Mouse (Mus musculus): ENCODE data around the gene Dnaaf5. TPM values are rescaled to one million over a fixed set of nuclear protein-coding genes. Genes with fewer than 3 reads are reported as not detected.
A peak's percentile ranks its signal among the peaks of the same experiment; 100 is the strongest.

Dnaaf5 gene
- polyA plus RNA-seq, 1 experiment from 2014 or later, result 5.5 TPM

DNA sequence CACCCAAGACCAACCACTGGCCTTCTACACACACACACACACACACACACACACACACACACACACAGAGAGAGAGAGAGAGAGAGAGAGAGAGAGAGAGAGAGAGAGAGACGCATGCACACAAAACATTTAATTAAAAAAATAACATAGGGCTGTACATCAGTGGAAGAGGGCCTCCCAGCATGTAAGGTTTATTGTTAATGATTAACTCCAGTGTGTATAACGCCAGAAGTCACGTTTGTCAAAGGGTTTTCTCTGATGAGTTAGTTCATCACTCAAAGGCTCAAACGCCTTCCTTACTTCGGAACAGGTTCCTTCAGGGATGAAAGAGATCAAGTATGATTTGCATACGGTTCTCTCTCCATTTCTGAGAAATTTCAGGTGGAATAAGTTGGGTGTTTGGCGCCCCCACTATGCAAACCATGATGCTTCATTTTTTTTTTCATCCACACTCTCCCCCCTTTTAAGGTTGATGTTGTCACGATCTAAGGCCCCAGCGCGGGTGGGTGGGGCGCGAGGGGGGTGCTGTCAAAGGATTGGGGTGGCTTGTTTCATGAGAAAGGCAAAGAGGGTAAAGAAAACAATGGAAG lies 21.5 kb upstream of the Dnaaf5 start:
- Histone ChIP-seq H3K36me3 (peaks cover 6% of the 10 kb centered on the region; the same call in 1 of the 2 replicates), H3K4me3 (peak overlapping the region; percentile 54), H3K9ac (no peak overlapping the region), H3K4me1 (peaks cover 13% of the 10 kb centered on the region), H3K4me2 (peak overlapping the region; percentile 87), H3K9me3 (no peaks in the 10 kb centered on the region), H3K27me3 (peaks cover 13% of the 10 kb centered on the region), H3K27ac (no peak overlapping the region)
- WGBS, result 36% methylated on average over 12 of the region's 12 CpGs
- ATAC-seq (ENCODE audit: insufficient number of reproducible peaks, low FRiP score, low TSS enrichment, low read depth), result no peak

DNA sequence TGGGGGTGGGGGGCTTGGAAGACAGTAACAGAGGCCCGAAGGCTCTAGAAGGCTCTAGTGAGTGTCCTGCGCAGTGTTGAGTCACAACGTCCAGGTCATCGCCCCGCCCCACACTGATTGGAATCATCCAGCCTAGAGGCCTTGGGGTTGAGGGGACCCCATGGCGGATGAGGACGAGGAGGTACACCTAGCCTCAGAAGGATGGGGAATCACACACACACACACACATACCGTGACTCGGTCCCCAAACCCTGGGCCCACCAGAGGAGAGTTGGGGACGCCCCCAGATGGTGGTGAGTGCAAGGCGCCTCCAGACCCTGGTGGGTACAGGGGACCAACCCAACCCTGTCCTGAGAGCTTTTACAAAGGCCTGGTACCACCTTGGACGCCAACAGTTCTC lies 20.9 kb upstream of the Dnaaf5 start:
- ATAC-seq (ENCODE audit: insufficient number of reproducible peaks, low FRiP score, low TSS enrichment, low read depth), result 0 out of 2 replicates have a peak, but pooled peaks have one; percentile 32
- Histone ChIP-seq H3K4me1 (peaks cover 13% of the 10 kb centered on the region), H3K4me2 (peak overlapping the region; percentile 87), H3K9ac (peak overlapping the region; percentile 47), H3K9me3 (no peaks in the 10 kb centered on the region), H3K27me3 (peaks cover 13% of the 10 kb centered on the region), H3K36me3 (peaks cover 6% of the 10 kb centered on the region; the same call in 1 of the 2 replicates), H3K4me3 (peak overlapping the region; percentile 54), H3K27ac (no peak overlapping the region)
- 17% methylated on average over 11 of the region's 12 CpGs for WGBS

DNA sequence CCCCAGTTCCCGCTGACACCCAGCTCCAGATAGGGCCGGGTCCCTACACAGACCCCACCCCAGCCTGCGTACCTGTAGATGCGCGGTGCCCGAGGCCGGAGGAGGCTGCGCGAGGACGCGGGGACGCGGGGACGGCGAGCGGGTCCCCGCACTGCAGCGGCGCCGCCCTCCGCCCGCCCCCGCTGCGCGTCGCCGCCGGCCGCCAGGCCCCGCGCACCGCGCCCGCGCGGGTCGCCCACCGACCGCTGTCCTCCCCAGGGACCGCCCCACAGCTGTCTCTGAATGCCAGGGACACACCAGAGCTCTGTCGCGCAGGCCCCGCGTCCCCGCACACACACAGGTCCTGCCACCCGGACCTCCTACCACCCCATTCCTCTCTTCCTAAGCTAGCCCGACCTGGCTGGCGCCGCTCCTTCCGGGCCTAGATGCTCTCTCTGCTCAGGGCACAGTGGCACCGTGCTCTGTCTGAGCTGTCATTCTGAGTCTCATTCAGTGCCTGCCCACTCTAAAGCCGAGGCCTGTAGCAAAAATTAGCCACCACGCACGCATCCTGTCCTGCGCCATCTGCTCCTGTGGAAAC lies 20.4 kb upstream of the Dnaaf5 start:
- Histone ChIP-seq H3K9ac (peak overlapping the region; percentile 47), H3K9me3 (no peaks in the 10 kb centered on the region), H3K4me1 (peaks cover 13% of the 10 kb centered on the region), H3K4me3 (peak overlapping the region; percentile 54), H3K4me2 (peak overlapping the region; percentile 87), H3K27ac (no peak overlapping the region), H3K27me3 (peaks cover 13% of the 10 kb centered on the region), H3K36me3 (peaks cover 6% of the 10 kb centered on the region; the same call in 1 of the 2 replicates)
- peak; percentile 58; the same call in 1 of the 2 replicates for ATAC-seq (ENCODE audit: insufficient number of reproducible peaks, low FRiP score, low TSS enrichment, low read depth)
- WGBS, result 4% methylated on average over 51 of the region's 55 CpGs

DNA sequence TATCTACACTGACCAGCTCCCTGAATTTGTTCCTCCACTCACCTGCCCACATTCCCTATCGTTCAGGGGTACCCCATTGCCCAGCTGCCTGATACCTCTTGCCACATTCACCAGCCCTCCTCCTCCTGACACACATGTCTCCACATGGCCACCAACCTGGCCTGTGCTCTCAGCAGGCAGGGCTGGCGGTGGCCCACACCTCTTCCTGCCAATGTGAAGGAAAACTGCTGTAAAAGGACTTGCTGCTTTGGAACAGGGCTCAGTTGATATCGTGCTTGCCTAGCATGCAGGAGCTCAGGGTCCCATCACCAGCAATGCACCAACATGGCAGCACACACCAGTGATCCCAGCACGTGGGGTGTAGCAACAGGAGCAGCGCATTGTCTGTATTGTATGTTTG lies 19.7 kb upstream of the Dnaaf5 start:
- H3K27ac ChIP-seq, result no peak overlapping the region
- H3K36me3 ChIP-seq, result peaks cover 6% of the 10 kb centered on the region; the same call in 1 of the 2 replicates
- H3K27me3 ChIP-seq, result peaks cover 13% of the 10 kb centered on the region
- 75% methylated on average over 5 of the region's 5 CpGs for WGBS
- ATAC-seq (ENCODE audit: insufficient number of reproducible peaks, low FRiP score, low TSS enrichment, low read depth), result no peak
- no peak overlapping the region for H3K4me3 ChIP-seq
- H3K4me2 ChIP-seq, result no peak overlapping the region
- H3K4me1 ChIP-seq, result peaks cover 13% of the 10 kb centered on the region
- no peaks in the 10 kb centered on the region for H3K9me3 ChIP-seq
- H3K9ac ChIP-seq, result no peak overlapping the region

DNA sequence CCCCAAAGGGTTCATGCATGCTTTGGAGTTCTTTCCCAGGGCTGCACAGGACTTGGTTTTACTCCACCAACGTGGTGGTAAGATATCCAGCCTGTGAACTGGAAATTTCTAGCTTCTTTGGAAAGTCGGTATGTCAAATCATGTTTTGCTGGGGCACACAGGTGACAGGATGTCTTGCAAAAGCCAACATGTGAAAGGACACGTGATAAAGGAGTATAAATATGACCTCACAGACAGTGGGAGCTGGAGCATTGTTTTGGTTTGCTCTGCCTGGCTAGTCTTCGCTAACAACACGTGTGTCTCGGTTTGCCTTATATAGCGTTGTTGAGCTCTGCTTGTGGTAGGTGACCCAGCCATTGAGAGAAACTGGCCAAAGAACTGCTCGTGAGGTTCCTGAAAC lies 15.5 kb upstream of the Dnaaf5 start:
- no peak overlapping the region for H3K4me2 ChIP-seq
- no peak overlapping the region for H3K4me3 ChIP-seq
- H3K36me3 ChIP-seq, result no peaks in the 10 kb centered on the region
- no peak overlapping the region for H3K27ac ChIP-seq
- 79% methylated on average over 8 of the region's 8 CpGs for WGBS
- H3K27me3 ChIP-seq, result peaks cover 13% of the 10 kb centered on the region
- ATAC-seq (ENCODE audit: insufficient number of reproducible peaks, low FRiP score, low TSS enrichment, low read depth), result no peak
- no peaks in the 10 kb centered on the region for H3K9me3 ChIP-seq
- H3K9ac ChIP-seq, result no peak overlapping the region
- peaks cover 8% of the 10 kb centered on the region; the same call in 1 of the 2 replicates for H3K4me1 ChIP-seq

DNA sequence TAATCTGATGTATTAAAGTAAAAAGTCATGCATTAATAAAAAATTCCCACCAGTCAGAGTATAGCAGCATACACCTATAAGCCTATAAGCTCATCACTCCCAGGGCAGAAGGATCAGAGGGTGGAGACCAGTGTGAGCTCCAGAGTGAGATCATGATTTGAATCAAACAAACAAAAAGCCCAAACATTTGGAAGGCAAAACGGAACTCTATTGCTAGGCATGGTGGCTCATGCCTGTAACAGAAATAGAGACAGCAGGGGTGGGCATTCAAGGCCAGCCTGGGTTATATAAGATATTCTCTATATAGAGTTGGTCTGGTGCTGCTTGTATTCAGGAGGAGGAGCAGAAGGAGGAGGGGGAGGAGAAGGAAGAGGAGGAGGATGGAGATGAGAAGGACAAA lies 13.7 kb upstream of the Dnaaf5 start:
- peaks cover 3% of the 10 kb centered on the region; the same call in 1 of the 2 replicates for H3K4me1 ChIP-seq
- 55% methylated on average over 1 of the region's 1 CpGs for WGBS
- H3K27me3 ChIP-seq, result 0 out of 2 replicates have a peak, but pooled peaks cover 3% of the 10 kb centered on the region
- no peak overlapping the region for H3K9ac ChIP-seq
- no peak overlapping the region for H3K4me3 ChIP-seq
- H3K4me2 ChIP-seq, result no peak overlapping the region
- H3K9me3 ChIP-seq, result no peaks in the 10 kb centered on the region
- ATAC-seq (ENCODE audit: insufficient number of reproducible peaks, low FRiP score, low TSS enrichment, low read depth), result no peak
- no peak overlapping the region for H3K27ac ChIP-seq
- H3K36me3 ChIP-seq, result no peaks in the 10 kb centered on the region

DNA sequence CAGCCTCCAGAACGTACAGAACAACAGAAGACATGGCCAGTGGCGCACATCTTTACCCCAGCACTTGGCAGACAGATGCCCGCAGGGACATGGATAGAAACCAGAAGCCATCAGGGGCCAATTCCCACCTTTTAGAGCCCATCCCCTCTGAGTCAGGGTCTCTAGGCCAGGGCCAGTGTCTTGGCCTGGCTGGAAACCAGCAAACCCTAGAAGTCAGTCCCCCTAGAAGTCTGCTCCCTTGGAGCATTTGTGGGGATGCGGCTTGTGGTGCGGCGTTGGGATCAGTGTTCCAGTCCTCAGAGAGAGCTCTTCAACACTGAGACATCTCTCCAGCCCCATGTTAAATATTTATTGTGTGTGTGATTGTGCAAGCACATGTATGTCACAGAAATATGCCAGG lies 12.8 kb upstream of the Dnaaf5 start:
- no peak overlapping the region for H3K27ac ChIP-seq
- no peak overlapping the region for H3K4me2 ChIP-seq
- no peak overlapping the region for H3K4me3 ChIP-seq
- peaks cover 3% of the 10 kb centered on the region; the same call in 1 of the 2 replicates for H3K4me1 ChIP-seq
- no peak overlapping the region for H3K9ac ChIP-seq
- no peak for ATAC-seq (ENCODE audit: insufficient number of reproducible peaks, low FRiP score, low TSS enrichment, low read depth)
- WGBS, result 87% methylated on average over 6 of the region's 6 CpGs
- H3K36me3 ChIP-seq, result no peaks in the 10 kb centered on the region
- no peaks in the 10 kb centered on the region for H3K9me3 ChIP-seq
- no peaks in the 10 kb centered on the region for H3K27me3 ChIP-seq

DNA sequence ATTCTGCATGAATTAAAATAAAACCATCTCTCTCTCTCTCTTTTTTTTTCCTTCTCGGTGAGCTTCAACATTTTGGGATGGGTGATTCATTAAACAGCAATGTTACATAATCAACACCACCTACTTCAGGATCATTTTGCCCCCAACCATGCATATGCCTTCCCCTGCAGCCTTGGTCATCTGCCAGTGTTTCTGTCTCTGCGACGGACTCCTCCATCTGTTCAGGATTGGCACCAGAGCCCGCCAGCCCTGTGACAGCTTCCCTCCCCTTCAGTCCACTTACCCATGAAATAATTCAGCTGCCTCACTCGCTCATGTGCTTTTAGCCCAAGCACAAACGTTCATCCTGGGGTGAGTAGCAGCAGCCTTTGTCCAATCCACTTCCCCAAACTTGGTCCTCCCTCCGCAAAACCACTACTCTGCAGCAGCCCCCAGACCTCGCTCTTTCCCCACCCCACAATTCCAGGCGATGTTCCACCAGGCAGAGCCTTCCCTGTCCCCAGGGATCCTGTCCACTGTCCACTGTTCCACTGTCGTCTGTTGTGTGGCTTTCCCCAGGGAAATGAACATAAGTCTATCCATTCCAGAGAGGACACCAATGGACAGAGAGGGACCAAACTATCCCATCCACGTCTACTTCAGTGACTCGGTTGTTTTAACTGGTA lies 11.6 kb upstream of the Dnaaf5 start:
- Histone ChIP-seq H3K27me3 (no peaks in the 10 kb centered on the region), H3K4me3 (no peak overlapping the region), H3K9ac (no peak overlapping the region), H3K36me3 (no peaks in the 10 kb centered on the region), H3K4me1 (peaks cover 3% of the 10 kb centered on the region; the same call in 1 of the 2 replicates), H3K27ac (no peak overlapping the region), H3K4me2 (no peak overlapping the region), H3K9me3 (no peaks in the 10 kb centered on the region)
- 63% methylated on average over 12 of the region's 12 CpGs for WGBS
- ATAC-seq (ENCODE audit: insufficient number of reproducible peaks, low FRiP score, low TSS enrichment, low read depth), result no peak

DNA sequence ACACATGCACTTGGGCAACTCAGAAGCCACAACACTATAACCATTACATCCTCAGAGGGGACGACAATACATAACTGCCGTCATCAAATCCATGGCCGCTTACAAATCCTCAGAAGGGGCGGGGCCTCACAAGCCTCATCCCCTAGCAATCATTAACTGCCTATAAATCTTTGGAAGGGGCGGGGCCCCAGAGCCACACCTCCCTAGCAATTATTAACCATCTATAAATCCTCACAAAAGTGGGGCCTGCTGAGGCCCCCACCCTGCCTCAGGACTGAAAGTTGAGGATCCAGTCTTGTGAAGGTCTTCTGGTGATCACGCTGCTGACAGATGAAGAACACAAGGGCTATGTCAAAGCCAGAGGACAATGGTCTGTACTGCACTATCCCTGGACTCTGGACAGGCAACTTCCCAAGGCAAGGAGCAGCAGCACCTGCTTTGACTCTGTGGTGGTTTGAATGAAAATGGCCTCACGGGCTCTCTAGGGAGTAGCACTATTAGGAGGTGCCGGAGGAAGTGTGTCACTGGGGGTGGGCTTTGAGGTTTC lies 11.0 kb upstream of the Dnaaf5 start:
- Histone ChIP-seq H3K27ac (no peak overlapping the region), H3K4me2 (no peak overlapping the region), H3K4me3 (no peak overlapping the region), H3K36me3 (no peaks in the 10 kb centered on the region), H3K9me3 (no peaks in the 10 kb centered on the region), H3K4me1 (peaks cover 3% of the 10 kb centered on the region; the same call in 1 of the 2 replicates), H3K27me3 (no peaks in the 10 kb centered on the region), H3K9ac (no peak overlapping the region)
- WGBS, result 68% methylated on average over 8 of the region's 8 CpGs
- ATAC-seq (ENCODE audit: insufficient number of reproducible peaks, low FRiP score, low TSS enrichment, low read depth), result no peak

DNA sequence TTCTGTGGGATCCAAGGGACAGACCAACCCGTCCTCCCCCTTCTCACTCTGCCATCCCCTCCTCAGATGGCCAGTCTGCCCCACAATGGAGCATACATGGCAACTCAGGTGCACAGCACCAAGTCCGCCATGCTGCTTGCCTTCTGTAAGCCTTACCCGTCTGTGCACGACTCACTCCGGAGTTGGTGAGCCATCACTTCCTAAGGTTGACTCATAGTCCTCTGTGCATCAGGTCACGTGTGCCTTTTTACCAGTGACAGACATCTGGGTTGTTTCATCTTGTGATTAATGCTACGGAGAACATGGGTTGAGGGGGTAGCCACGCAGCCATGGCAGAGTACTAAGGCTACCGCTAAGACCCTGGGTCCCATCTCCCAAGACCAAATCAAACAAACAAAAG lies 9.4 kb upstream of the Dnaaf5 start:
- ATAC-seq (ENCODE audit: insufficient number of reproducible peaks, low FRiP score, low TSS enrichment, low read depth), result no peak

DNA sequence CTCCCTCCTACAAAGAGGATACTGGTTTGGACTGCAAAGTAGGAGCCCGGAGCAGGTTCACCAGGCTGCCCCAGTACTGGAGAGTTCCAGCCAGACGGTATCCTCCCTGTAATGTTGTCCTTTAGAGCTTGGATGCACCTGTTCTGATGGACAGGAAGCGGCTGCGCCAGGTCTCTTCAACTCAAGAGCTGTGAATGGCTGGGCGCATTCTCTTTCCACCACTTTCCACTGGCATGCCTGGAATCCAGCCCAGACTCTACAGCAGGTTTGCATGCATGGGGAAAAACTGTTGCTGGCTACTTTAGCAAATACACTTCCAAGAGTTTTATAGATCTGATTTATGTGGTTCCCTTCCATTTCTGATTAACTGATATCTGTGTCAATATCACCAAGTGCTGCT lies 8.7 kb upstream of the Dnaaf5 start:
- Histone ChIP-seq H3K9me3 (no peaks in the 10 kb centered on the region), H3K4me2 (no peak overlapping the region), H3K27me3 (no peaks in the 10 kb centered on the region), H3K36me3 (no peaks in the 10 kb centered on the region), H3K4me1 (peaks cover 3% of the 10 kb centered on the region; the same call in 1 of the 2 replicates), H3K27ac (no peak overlapping the region), H3K9ac (no peak overlapping the region), H3K4me3 (no peak overlapping the region)
- no peak for ATAC-seq (ENCODE audit: insufficient number of reproducible peaks, low FRiP score, low TSS enrichment, low read depth)
- 61% methylated on average over 5 of the region's 5 CpGs for WGBS

More for the DNA sequence above, 9.4 kb upstream of the Dnaaf5 start:
- H3K9ac ChIP-seq, result no peak overlapping the region
- no peaks in the 10 kb centered on the region for H3K27me3 ChIP-seq
- H3K4me1 ChIP-seq, result peaks cover 3% of the 10 kb centered on the region; the same call in 1 of the 2 replicates
- no peaks in the 10 kb centered on the region for H3K36me3 ChIP-seq
- no peak overlapping the region for H3K4me2 ChIP-seq
- 76% methylated on average over 9 of the region's 9 CpGs for WGBS
- no peak overlapping the region for H3K27ac ChIP-seq
- no peak overlapping the region for H3K4me3 ChIP-seq
- H3K9me3 ChIP-seq, result no peaks in the 10 kb centered on the region

DNA sequence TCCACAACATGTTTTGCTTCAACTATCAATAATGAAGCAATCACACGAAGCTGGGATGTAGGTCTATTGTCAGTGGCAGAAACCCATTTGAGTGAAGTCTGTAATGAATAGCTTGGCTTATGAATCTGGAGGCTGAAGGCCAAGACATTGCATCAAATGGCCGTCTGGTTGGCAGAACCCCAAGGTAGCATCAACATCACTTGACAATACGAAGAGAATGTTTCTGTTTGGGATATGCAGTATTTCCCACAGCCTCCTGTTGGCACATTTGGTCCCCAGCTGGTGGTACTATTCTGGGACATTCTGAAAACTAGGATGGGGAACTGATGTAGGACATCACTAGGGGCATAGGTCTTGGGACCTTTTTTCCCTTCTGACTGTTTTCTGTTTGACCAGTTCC lies 6.1 kb upstream of the Dnaaf5 start:
- no peaks in the 10 kb centered on the region for H3K36me3 ChIP-seq
- H3K4me1 ChIP-seq, result peaks cover 3% of the 10 kb centered on the region
- H3K4me3 ChIP-seq, result no peak overlapping the region
- no peak overlapping the region for H3K27ac ChIP-seq
- H3K9me3 ChIP-seq, result no peaks in the 10 kb centered on the region
- H3K9ac ChIP-seq, result no peak overlapping the region
- ATAC-seq (ENCODE audit: insufficient number of reproducible peaks, low FRiP score, low TSS enrichment, low read depth), result no peak
- 70% methylated on average over 3 of the region's 3 CpGs for WGBS
- no peak overlapping the region for H3K4me2 ChIP-seq
- H3K27me3 ChIP-seq, result no peaks in the 10 kb centered on the region

Measured in limb, embryonic 15.5 days (tissue).